Mouse (Mus musculus) kidney, embryonic 16.5 days (tissue): ENCODE data around the gene 9130213A22Rik. TPM values are rescaled to one million over a fixed set of nuclear protein-coding genes. Genes with fewer than 3 reads are reported as not detected.
A peak's percentile ranks its signal among the peaks of the same experiment; 100 is the strongest.

Experiments used
- ATAC-seq: fragments of 200-750 bp; cut with Nextera tagmentation; 2 replicates; pipeline ENCODE4 v1.8.0; 2017; ENCODE audit warnings: moderate TSS enrichment; ENCODE audit not compliant: low FRiP score, low TSS enrichment
- H3K27ac ChIP-seq: fragments of 300-500 bp; sonication (generic); 2 replicates; pipeline ENCODE4 v1.5.1; 2014; ENCODE audit warnings: low read length
- H3K27me3 ChIP-seq: fragments of 300-500 bp; sonication (generic); 2 replicates; pipeline ENCODE4 v1.6.1; 2014; ENCODE audit warnings: low read length, control low read depth, mixed read lengths; ENCODE audit not compliant: insufficient read depth
- H3K36me3 ChIP-seq: fragments of 300-500 bp; sonication (generic); 2 replicates; pipeline ENCODE4 v1.6.1; 2014; ENCODE audit warnings: low read length, control low read depth, mixed read lengths; ENCODE audit not compliant: insufficient read depth
- H3K4me1 ChIP-seq: fragments of 300-500 bp; sonication (generic); 2 replicates; pipeline ENCODE4 v1.6.1; 2014; ENCODE audit warnings: low read length, control low read depth, mixed read lengths; ENCODE audit not compliant: insufficient read depth
- H3K4me2 ChIP-seq: fragments of 300-500 bp; sonication (generic); replicated peaks from 2 replicates; pipeline ENCODE4 v1.6.1; 2014; ENCODE audit warnings: low read depth, low read length
- H3K4me3 ChIP-seq: fragments of 300-500 bp; sonication (generic); 2 replicates; pipeline ENCODE4 v1.5.1; 2014; ENCODE audit warnings: mild to moderate bottlenecking, low read length
- H3K9ac ChIP-seq: fragments of 300-500 bp; sonication (generic); replicated peaks from 2 replicates; pipeline ENCODE4 v1.6.1; 2014; ENCODE audit warnings: low read length
- H3K9me3 ChIP-seq: fragments of 300-500 bp; sonication (generic); 2 replicates; pipeline ENCODE4 v1.6.1; 2016; ENCODE audit warnings: low read length, control low read depth
- WGBS: fragments of 180-500 bp; shearing (Covaris S2); extraction: QIAGEN DNeasy Blood & Tissue Kit; methylation state at CpG from one replicate; pipeline ENCODE4 v1.1.7; 2014; 5-methylcytosine and 5-hydroxymethylcytosine counted together
- polyA plus RNA-seq: library from polyadenylated mRNA; unstranded; fragments of >200 nt; fragmentation: Nextera tagmentation; extraction: Ambion mirVana; gene quantifications from 2 replicates; pipeline ENCODE4 v1.2.1, GENCODE M21; 2015

9130213A22Rik gene
- polyA plus RNA-seq, 1 experiment from 2014 or later, result 0.42 TPM

DNA sequence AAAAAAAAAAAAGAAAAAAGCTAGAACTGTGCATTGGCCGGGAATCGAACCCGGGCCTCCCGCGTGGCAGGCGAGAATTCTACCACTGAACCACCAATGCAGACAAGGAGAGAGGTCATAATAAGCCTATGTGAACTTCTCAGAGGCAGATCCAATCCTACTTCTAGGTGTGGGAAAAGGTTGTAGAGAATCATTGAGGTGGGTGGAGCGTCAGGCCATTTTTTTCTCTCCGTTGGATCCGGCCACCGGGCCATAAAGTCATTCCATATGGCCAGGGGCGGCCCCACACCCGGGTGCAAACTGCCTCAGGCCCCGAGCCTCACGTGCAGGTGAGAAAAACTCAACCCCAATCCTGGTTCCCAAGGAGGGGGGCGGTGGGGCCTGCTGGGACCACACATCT, 3.6 kb downstream of the 9130213A22Rik start:
- no peak overlapping the region for H3K9ac ChIP-seq
- H3K27ac ChIP-seq, result no peak overlapping the region
- H3K4me2 ChIP-seq, result peak overlapping the region; percentile 88
- H3K9me3 ChIP-seq, result no peaks in the 10 kb centered on the region
- no peaks in the 10 kb centered on the region for H3K27me3 ChIP-seq
- H3K4me3 ChIP-seq, result peak overlapping the region; percentile 85
- no peak for ATAC-seq
- peaks cover 25% of the 10 kb centered on the region for H3K4me1 ChIP-seq
- H3K36me3 ChIP-seq, result no peaks in the 10 kb centered on the region
- WGBS, result under 1% methylated on average over 15 of the region's 15 CpGs

DNA sequence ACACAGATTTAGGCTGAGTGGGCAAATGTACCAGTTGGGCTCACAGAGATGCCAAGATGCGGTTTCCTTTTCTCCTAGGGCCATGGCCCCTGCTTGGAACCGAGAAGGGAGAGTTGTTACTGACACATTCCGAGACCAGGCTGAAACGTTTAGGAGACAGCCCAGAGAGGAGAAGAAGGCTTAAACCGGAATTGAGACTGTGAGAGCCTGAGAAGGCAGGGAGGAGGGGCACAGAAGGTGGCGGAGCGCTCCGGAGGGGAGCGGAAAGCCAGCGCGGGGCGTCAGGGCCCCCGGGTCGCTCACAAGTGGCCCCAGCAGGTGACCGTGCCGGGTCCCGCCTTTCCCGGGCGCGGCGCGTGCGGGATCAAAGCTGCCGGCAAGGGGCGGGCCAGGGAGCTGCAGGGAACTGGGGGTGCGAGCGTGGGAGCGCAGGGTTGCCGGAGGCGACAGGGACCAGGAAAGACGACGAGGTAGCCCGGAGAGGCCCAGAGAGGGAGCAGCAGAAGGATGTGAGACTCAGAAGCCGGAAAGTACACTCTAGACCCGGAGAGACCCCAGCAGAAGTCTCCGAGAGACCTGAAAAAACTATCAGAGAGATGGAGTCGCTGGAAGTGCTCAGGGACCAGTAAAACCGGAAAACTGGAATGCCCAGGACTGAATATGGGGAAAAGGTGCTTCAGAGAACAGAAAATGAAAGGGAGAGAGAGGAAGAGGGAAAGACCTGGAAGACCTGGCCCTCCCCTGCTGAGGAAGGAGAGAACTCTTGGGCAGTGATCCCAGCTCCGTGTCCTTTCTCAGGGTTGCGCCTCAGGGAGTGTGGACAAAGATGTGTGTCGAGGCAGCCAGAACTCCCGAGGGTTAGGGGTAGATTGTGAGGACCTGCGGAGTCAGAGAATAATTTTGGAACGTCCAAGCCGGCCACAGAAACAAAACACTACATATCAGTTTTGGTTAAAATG, 4.4 kb downstream of the 9130213A22Rik start:
- 0% methylated on average over 43 of the region's 45 CpGs for WGBS
- Histone ChIP-seq H3K27ac (peak overlapping the region; percentile 77), H3K9me3 (no peaks in the 10 kb centered on the region), H3K36me3 (no peaks in the 10 kb centered on the region), H3K4me1 (peaks cover 25% of the 10 kb centered on the region), H3K27me3 (no peaks in the 10 kb centered on the region), H3K9ac (peak overlapping the region; percentile 80), H3K4me2 (peak overlapping the region; percentile 88), H3K4me3 (peak overlapping the region; percentile 85)
- ATAC-seq, result peak; percentile 13; the same call in 1 of the 2 replicates

GRCm38 (mm10) chr11:69116843-69117242, 5.5 kb downstream of the 9130213A22Rik start:
- no peak for ATAC-seq
- peak overlapping the region; percentile 85; the same call in 1 of the 2 replicates for H3K4me3 ChIP-seq
- peaks cover 25% of the 10 kb centered on the region for H3K4me1 ChIP-seq
- no peaks in the 10 kb centered on the region for H3K9me3 ChIP-seq
- H3K9ac ChIP-seq, result no peak overlapping the region
- no peak overlapping the region for H3K27ac ChIP-seq
- no peaks in the 10 kb centered on the region for H3K36me3 ChIP-seq
- WGBS, result 48% methylated on average over 5 of the region's 5 CpGs
- no peaks in the 10 kb centered on the region for H3K27me3 ChIP-seq
- peak overlapping the region; percentile 88; the same call in 1 of the 2 replicates for H3K4me2 ChIP-seq

GRCm38 (mm10) chr11:69114621-69115020, 7.8 kb downstream of the 9130213A22Rik start:
- Histone ChIP-seq H3K27ac (no peak overlapping the region), H3K9ac (no peak overlapping the region), H3K9me3 (no peaks in the 10 kb centered on the region), H3K4me2 (no peak overlapping the region), H3K27me3 (no peaks in the 10 kb centered on the region), H3K4me3 (no peak overlapping the region), H3K36me3 (no peaks in the 10 kb centered on the region), H3K4me1 (peaks cover 18% of the 10 kb centered on the region)
- 83% methylated on average over 3 of the region's 3 CpGs for WGBS
- ATAC-seq, result no peak

- no peaks in the 10 kb centered on the region for H3K36me3 ChIP-seq
Observed at GRCm38 (mm10) chr11:69114018-69114417, 8.4 kb downstream of the 9130213A22Rik start.

DNA sequence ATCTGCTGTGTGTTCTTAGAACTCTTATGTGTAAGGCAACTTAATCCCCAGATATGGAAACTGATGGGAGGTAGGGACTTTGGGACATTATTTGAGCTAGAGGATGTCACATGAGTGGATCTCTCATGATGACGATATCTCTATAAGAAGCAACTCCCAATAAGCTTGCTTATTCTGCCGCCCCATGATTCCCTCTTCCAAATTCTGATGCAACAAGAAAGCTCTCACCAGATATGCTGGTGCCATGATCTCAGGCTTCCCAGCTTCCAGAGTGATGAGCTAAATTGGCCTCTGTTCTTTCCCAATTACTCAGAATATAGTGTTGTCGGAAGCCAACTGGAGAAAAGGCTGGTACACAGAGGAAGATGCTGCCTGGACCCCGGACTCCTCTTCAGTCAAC, 10.5 kb downstream of the 9130213A22Rik start:
- H3K4me1 ChIP-seq, result peaks cover 3% of the 10 kb centered on the region; the same call in 1 of the 2 replicates
- H3K4me2 ChIP-seq, result no peak overlapping the region; the same call in 1 of the 2 replicates
- H3K4me3 ChIP-seq, result no peak overlapping the region
- ATAC-seq, result no peak
- no peaks in the 10 kb centered on the region for H3K9me3 ChIP-seq
- H3K9ac ChIP-seq, result no peak overlapping the region; the same call in 1 of the 2 replicates
- peaks cover 19% of the 10 kb centered on the region for H3K36me3 ChIP-seq
- no peaks in the 10 kb centered on the region for H3K27me3 ChIP-seq
- H3K27ac ChIP-seq, result no peak overlapping the region
- WGBS, result 55% methylated on average over 4 of the region's 4 CpGs

More at GRCm38 (mm10) chr11:69114018-69114417, 8.4 kb downstream of the 9130213A22Rik start:
- Histone ChIP-seq H3K4me3 (no peak overlapping the region), H3K4me1 (peaks cover 12% of the 10 kb centered on the region), H3K27ac (no peak overlapping the region), H3K9me3 (no peaks in the 10 kb centered on the region), H3K4me2 (no peak overlapping the region), H3K27me3 (no peaks in the 10 kb centered on the region), H3K9ac (no peak overlapping the region)
- ATAC-seq, result no peak
- 78% methylated on average over 3 of the region's 3 CpGs for WGBS

- Histone ChIP-seq H3K4me1 (peaks cover 3% of the 10 kb centered on the region; the same call in 1 of the 2 replicates), H3K9me3 (no peaks in the 10 kb centered on the region), H3K4me2 (peak overlapping the region; percentile 60), H3K4me3 (peak overlapping the region; percentile 51), H3K9ac (peak overlapping the region; percentile 59), H3K36me3 (peaks cover 22% of the 10 kb centered on the region), H3K27ac (no peak overlapping the region), H3K27me3 (no peaks in the 10 kb centered on the region)
- no peak; the same call in 1 of the 2 replicates for ATAC-seq
- WGBS, result 3% methylated on average over 21 of the region's 21 CpGs
Observed at GRCm38 (mm10) chr11:69111051-69111810, 11.2 kb downstream of the 9130213A22Rik start.

DNA sequence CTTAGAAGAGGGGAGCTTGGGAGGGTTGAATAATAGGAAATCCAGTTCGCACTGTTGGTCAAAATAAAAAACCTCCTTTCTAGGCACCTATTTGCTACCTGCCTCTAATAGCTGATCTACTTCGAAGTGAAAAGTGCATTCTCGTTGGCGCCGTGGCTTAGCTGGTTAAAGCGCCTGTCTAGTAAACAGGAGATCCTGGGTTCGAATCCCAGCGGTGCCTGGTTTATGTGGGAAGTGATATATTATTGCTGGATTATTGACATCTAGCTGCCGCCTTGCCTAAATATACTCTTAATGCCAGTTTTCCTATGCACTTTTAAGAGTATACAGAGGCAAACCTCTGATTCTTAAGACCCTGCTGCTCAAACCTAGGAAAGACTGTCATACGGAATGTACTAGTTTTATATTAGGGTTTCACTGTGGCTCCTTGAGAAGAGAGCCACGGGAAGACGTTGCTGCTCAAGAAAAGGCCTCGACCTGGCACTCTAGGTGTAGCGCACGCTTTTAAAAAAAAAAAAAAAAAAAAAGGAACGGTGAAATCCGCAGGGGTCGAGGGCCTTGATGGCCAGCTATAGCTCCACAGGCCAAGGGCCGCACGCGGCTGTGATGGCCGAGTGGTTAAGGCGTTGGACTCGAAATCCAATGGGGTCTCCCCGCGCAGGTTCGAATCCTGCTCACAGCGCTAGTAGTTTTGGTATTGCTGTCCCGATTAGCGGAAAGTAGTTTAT, 11.9 kb downstream of the 9130213A22Rik start:
- peaks cover 29% of the 10 kb centered on the region for H3K36me3 ChIP-seq
- peak overlapping the region; percentile 46 for H3K27ac ChIP-seq
- H3K4me2 ChIP-seq, result peak overlapping the region; percentile 60
- ATAC-seq, result peak; percentile 66; the same call in 1 of the 2 replicates
- WGBS, result under 1% methylated on average over 30 of the region's 30 CpGs
- peaks cover 3% of the 10 kb centered on the region; the same call in 1 of the 2 replicates for H3K4me1 ChIP-seq
- no peaks in the 10 kb centered on the region for H3K9me3 ChIP-seq
- peak overlapping the region; percentile 59 for H3K9ac ChIP-seq
- no peaks in the 10 kb centered on the region for H3K27me3 ChIP-seq
- H3K4me3 ChIP-seq, result peak overlapping the region; percentile 51
